Mouse (Mus musculus): Measurements from ENCODE around the gene Jagn1. TPM values are rescaled to one million over a fixed set of nuclear protein-coding genes. Genes with fewer than 3 reads are reported as not detected.

Gene Jagn1
- polyA plus RNA-seq, 1 experiment from 2014 or later = 69.2 TPM

- ATAC-seq (ENCODE audit: low FRiP score, low TSS enrichment) = no peak
- Histone ChIP-seq H3K27ac (replicated peaks) (no peak overlapping the region; the same call in 1 of the 2 replicates), H3K36me3 (ENCODE audit: control insufficient read depth, insufficient read depth, low read length) (no peaks in the 10 kb centered on the region), H3K9ac (ENCODE audit: low read length) (no peak overlapping the region), H3K4me2 (replicated peaks; ENCODE audit: low read depth) (no peak overlapping the region), H3K4me1 (replicated peaks; ENCODE audit: control insufficient read depth, insufficient read depth) (0 out of 2 replicates have a peak, but pooled peaks cover 2% of the 10 kb centered on the region), H3K4me3 (ENCODE audit: low read depth, low read length) (no peak overlapping the region), H3K9me3 (ENCODE audit: control insufficient read depth, low read length) (no peaks in the 10 kb centered on the region), H3K27me3 (ENCODE audit: control insufficient read depth, insufficient read depth, low read length) (no peaks in the 10 kb centered on the region)
- 82% methylated on average over 10 of the region's 10 CpGs for WGBS
- TF ChIP-seq CTCF (IDR thresholded peaks at IDR 0.05; ENCODE audit: low read depth) (no peak), EP300 (optimal IDR thresholded peaks at IDR 0.05) (no peak)
- no peak for DNase-seq (ENCODE audit: low spot score)
These were observed 36.5 kb downstream of the Jagn1 start for GRCm38 (mm10) chr6:113478906-113479305.

DNA sequence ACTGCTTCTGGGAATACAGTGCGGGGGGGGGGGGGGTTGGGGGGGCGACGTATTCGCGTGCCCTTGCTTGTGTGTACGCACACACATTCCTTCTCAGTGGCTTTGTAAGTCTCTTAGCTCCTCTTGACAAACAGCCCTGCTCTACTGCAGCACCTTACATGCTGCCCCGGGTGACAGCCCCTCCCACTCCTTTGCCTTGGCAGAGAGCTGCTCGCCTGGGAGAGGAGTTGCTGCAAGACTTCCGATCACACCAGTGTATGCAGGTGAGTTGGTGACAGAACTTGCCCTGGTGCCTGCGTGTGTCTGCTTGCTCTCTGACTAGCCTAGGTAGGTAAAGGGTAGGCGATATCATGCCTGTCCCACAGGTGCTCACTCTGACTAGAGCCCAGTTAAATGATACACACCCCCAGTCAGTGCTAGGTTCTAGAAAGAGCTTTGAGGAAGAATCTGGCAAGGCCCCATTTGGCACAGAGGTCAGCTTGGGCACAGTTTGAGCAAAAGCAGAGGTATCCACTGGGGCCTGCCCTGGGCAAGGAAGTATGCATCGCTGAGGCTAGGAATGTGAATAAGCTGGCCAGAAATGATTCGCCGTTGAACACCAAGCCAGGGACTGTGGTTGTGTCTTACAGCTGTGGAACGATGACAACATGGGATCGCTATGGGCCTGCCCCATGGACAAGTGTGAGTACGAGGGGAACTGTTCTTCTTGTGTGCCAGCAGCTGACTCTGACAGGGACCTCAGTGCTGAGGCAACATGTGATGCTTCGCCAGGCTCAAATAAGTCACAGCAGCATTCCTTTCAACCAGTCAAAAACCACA lies 38.4 kb downstream of the Jagn1 start:
- Histone ChIP-seq H3K4me2 (replicated peaks; ENCODE audit: low read depth) (no peak overlapping the region), H3K4me1 (replicated peaks; ENCODE audit: control insufficient read depth, insufficient read depth) (0 out of 2 replicates have a peak, but pooled peaks cover 2% of the 10 kb centered on the region), H3K27ac (replicated peaks) (peak overlapping the region; percentile 53), H3K36me3 (ENCODE audit: control insufficient read depth, insufficient read depth, low read length) (no peaks in the 10 kb centered on the region), H3K27me3 (ENCODE audit: control insufficient read depth, insufficient read depth, low read length) (no peaks in the 10 kb centered on the region), H3K4me3 (ENCODE audit: low read depth, low read length) (no peak overlapping the region), H3K9me3 (ENCODE audit: control insufficient read depth, low read length) (no peaks in the 10 kb centered on the region), H3K9ac (ENCODE audit: low read length) (no peak overlapping the region)
- TF ChIP-seq EP300 (optimal IDR thresholded peaks at IDR 0.05) (no peak), CTCF (IDR thresholded peaks at IDR 0.05; ENCODE audit: low read depth) (no peak)
- WGBS = 45% methylated on average over 18 of the region's 18 CpGs
- peak; percentile 65 for DNase-seq (ENCODE audit: low spot score)
- peak; percentile 44 for ATAC-seq (ENCODE audit: low FRiP score, low TSS enrichment)

DNA sequence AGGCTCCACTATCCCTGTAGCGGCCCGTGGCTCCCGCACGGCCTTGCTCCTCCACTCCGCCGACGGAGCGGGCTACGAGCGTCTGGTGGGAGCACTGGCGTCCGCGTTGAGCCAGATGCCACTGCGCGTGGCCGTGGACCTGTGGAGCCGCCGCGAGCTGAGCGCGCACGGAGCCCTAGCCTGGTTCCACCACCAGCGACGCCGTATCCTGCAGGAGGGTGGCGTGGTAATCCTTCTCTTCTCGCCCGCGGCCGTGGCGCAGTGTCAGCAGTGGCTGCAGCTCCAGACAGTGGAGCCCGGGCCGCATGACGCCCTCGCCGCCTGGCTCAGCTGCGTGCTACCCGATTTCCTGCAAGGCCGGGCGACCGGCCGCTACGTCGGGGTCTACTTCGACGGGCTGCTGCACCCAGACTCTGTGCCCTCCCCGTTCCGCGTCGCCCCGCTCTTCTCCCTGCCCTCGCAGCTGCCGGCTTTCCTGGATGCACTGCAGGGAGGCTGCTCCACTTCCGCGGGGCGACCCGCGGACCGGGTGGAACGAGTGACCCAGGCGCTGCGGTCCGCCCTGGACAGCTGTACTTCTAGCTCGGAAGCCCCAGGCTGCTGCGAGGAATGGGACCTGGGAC lies 40.2 kb downstream of the Jagn1 start:
- no peaks in the 10 kb centered on the region for H3K27me3 ChIP-seq (ENCODE audit: control insufficient read depth, insufficient read depth, low read length)
- H3K9me3 ChIP-seq (ENCODE audit: control insufficient read depth, low read length) = no peaks in the 10 kb centered on the region
- 0 out of 2 replicates have a peak, but pooled peaks cover 2% of the 10 kb centered on the region for H3K4me1 ChIP-seq (replicated peaks; ENCODE audit: control insufficient read depth, insufficient read depth)
- peak overlapping the region; percentile 47 for H3K4me3 ChIP-seq (ENCODE audit: low read depth, low read length)
- WGBS = 5% methylated on average over 56 of the region's 65 CpGs
- H3K27ac ChIP-seq (replicated peaks) = peak overlapping the region; percentile 81
- H3K9ac ChIP-seq (ENCODE audit: low read length) = peak overlapping the region; percentile 59
- H3K36me3 ChIP-seq (ENCODE audit: control insufficient read depth, insufficient read depth, low read length) = no peaks in the 10 kb centered on the region
- peak overlapping the region; percentile 77 for H3K4me2 ChIP-seq (replicated peaks; ENCODE audit: low read depth)
- ATAC-seq (ENCODE audit: low FRiP score, low TSS enrichment) (peak; percentile 40), DNase-seq (ENCODE audit: low spot score) (peak; percentile 69)
- TF ChIP-seq EP300 (optimal IDR thresholded peaks at IDR 0.05) (no peak), CTCF (IDR thresholded peaks at IDR 0.05; ENCODE audit: low read depth) (peak; percentile 33; the same call in 1 of the 2 replicates)

DNA sequence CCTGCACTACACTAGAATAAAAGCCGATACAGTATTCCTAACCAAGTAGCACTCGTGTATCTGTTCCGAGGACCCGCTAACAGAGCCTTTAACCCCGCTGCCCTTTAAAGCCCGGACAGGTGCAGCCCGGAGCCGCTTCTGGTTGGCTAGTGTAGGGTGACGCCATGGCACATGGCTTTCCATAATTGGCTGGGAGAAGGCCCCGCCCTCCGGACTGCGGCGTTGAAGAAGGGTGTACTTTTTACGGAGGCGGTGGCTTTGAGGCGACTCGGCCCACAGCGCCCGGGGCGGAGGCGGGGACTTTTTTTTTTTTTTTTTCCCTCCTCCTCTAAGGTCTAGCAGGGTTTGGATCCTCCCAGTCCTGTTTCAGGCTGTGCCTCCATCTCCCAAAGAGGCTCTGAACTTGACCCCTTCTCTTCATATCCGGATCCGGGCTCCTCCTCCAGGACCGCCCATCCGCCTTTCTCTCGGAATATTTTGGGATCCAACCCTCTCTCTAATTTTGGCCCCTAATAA lies 40.8 kb downstream of the Jagn1 start, which contains the start of gene Creld1:
TSS of gene Creld1 (plus strand) at position 198 of the 516 bp plus-strand sequence.
- Histone ChIP-seq H3K27me3 (ENCODE audit: control insufficient read depth, insufficient read depth, low read length) (no peaks in the 10 kb centered on the region), H3K4me1 (replicated peaks; ENCODE audit: control insufficient read depth, insufficient read depth) (0 out of 2 replicates have a peak, but pooled peaks cover 2% of the 10 kb centered on the region), H3K27ac (replicated peaks) (peak within 1 kb of the TSS; percentile 81), H3K4me2 (replicated peaks; ENCODE audit: low read depth) (peak within 1 kb of the TSS; percentile 77), H3K9ac (ENCODE audit: low read length) (peak within 1 kb of the TSS; percentile 60), H3K9me3 (ENCODE audit: control insufficient read depth, low read length) (no peaks in the 10 kb centered on the region), H3K4me3 (ENCODE audit: low read depth, low read length) (peak within 1 kb of the TSS; percentile 47), H3K36me3 (ENCODE audit: control insufficient read depth, insufficient read depth, low read length) (no peaks in the 10 kb centered on the region)
- DNase-seq (ENCODE audit: low spot score) (peak; percentile 97), ATAC-seq (ENCODE audit: low FRiP score, low TSS enrichment) (peak; percentile 92)
- no peak; the same call in 1 of the 2 replicates for TF ChIP-seq CTCF (IDR thresholded peaks at IDR 0.05; ENCODE audit: low read depth)
- WGBS = 2% methylated on average over 26 of the region's 26 CpGs

DNA sequence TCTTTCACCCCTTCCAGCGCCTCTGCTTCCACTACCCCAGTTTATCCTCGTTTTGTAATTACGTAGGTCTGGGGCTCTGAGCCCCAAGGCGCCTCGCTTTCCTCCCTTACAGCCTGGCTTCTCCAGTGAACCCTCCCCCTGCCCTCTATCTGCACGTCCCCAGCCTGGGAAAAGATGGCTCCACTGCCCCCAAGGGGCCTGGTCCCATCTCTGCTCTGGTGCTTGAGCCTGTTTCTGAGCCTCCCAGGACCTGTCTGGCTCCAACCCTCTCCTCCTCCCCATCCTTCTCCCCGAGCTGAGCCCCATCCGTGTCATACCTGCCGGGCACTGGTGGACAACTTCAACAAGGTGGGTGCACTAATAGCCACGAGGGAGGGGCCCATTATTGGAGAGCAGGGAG lies 41.4 kb downstream of the Jagn1 start:
- ATAC-seq (ENCODE audit: low FRiP score, low TSS enrichment) = no peak
- no peak for DNase-seq (ENCODE audit: low spot score)

More for the DNA sequence above, 41.4 kb downstream of the Jagn1 start:
- Histone ChIP-seq H3K4me1 (replicated peaks; ENCODE audit: control insufficient read depth, insufficient read depth) (0 out of 2 replicates have a peak, but pooled peaks cover 2% of the 10 kb centered on the region), H3K4me3 (ENCODE audit: low read depth, low read length) (peak overlapping the region; percentile 47), H3K27ac (replicated peaks) (peak overlapping the region; percentile 70), H3K36me3 (ENCODE audit: control insufficient read depth, insufficient read depth, low read length) (no peaks in the 10 kb centered on the region), H3K4me2 (replicated peaks; ENCODE audit: low read depth) (peak overlapping the region; percentile 77), H3K9ac (ENCODE audit: low read length) (peak overlapping the region; percentile 60), H3K27me3 (ENCODE audit: control insufficient read depth, insufficient read depth, low read length) (no peaks in the 10 kb centered on the region), H3K9me3 (ENCODE audit: control insufficient read depth, low read length) (no peaks in the 10 kb centered on the region)
- 12% methylated on average over 10 of the region's 10 CpGs for WGBS
- TF ChIP-seq CTCF (IDR thresholded peaks at IDR 0.05; ENCODE audit: low read depth) (peak; percentile 29), EP300 (optimal IDR thresholded peaks at IDR 0.05) (no peak)
